Mouse (Mus musculus) CH12.LX (cell line): Measurements from ENCODE around the gene Rnf5.
A peak's percentile ranks its signal among the peaks of the same experiment; 100 is the strongest.

Experiments used
- CTCF ChIP-seq, 2 experiments: IDR thresholded peaks in 1 of 2; conservative IDR thresholded peaks in 1 of 2; 2 replicates each; pipeline ENCODE4 v1.5.1; 2011 to 2012; ENCODE audit warnings: low read depth in 2 of 2, low read length in 2 of 2, improper control_type of control experiment in 1 of 2, inconsistent platforms in 1 of 2, mild to moderate bottlenecking in 1 of 2, moderate library complexity in 1 of 2
- E2F4 ChIP-seq: IDR thresholded peaks from 2 replicates; pipeline ENCODE4 v1.6.1; 2011; ENCODE audit warnings: low read depth, low read length, improper control_type of control experiment; ENCODE audit not compliant: insufficient replicate concordance
- KAT2A ChIP-seq: IDR thresholded peaks from 2 replicates; pipeline ENCODE4 v1.6.1; 2012; ENCODE audit warnings: low read length, improper control_type of control experiment, inconsistent platforms; ENCODE audit not compliant: insufficient replicate concordance
- NELFE ChIP-seq: IDR thresholded peaks from 2 replicates; pipeline ENCODE4 v1.6.1; 2011; ENCODE audit warnings: low read depth, low read length, improper control_type of control experiment
- NRF1 ChIP-seq: IDR thresholded peaks from 2 replicates; pipeline ENCODE4 v1.6.1; 2014; ENCODE audit warnings: low read depth, mild to moderate bottlenecking, inconsistent platforms, low read length, improper control_type of control experiment, moderate library complexity
- POLR2A ChIP-seq: IDR thresholded peaks from 2 replicates; pipeline ENCODE4 v1.6.1; 2011; ENCODE audit warnings: low read depth, mild to moderate bottlenecking, improper control_type of control experiment, low read length
- TCF12 ChIP-seq: IDR thresholded peaks from 2 replicates; pipeline ENCODE4 v1.6.1; 2014; ENCODE audit warnings: low read depth, mild to moderate bottlenecking, inconsistent platforms, low read length, improper control_type of control experiment
- ZKSCAN1 ChIP-seq: IDR thresholded peaks from 2 replicates; pipeline ENCODE4 v1.6.1; 2012; ENCODE audit warnings: low read depth, inconsistent platforms, low read length, improper control_type of control experiment, borderline replicate concordance
- ZMIZ1 ChIP-seq: IDR thresholded peaks from 2 replicates; pipeline ENCODE4 v1.6.1; 2012; ENCODE audit warnings: low read depth, mild to moderate bottlenecking, inconsistent platforms, low read length, improper control_type of control experiment

DNA sequence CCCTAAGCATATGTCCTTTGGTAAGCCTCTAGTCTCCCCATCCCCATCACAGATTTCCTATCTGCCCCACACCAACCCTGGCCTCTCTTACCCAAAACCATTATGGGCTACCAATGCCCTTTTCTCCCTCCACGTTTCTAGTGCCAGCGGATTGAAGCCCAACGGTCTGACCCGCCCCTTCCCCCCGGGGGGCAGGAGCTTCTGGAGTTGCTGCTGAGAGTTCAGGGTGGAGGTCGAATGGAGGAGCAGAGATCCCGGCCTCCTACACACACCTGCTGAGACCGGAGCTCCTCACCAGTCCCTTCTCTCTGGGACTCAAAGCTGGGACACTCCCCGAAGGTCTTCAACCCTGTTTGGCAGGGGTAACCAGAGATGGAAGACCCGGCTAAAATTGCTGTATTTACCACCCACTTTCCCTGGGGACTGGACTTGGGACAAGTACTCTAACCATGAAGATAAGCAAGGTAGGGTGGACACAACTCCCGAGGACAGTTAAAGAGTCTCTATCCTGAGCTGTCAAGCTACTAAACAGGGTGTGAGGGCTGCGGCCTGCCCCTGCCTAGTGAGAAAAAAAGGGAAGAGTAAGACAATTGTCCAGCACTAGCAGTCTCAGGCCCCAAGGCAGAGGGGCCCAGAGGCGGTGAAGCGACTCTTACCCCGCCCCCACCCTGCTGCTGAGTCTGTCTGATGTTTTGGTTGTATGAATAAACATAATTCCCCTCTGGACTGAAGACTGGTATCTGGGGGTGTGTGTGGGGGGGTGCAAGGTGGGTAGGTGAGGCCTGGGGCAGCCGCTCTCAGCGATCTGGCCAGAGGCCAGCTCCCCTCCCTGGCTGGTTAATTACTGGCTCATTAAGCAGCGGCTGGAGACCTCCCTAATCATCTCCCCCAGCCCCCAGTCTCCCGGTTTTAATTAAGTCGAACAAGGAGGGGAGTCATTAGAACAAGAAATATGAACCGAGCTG lies 12.2 kb downstream of the Rnf5 start, which contains the start of gene Pbx2:
- no peak for TF ChIP-seq CTCF (conservative IDR thresholded peaks at IDR 0.05 in 1 of 2, IDR thresholded peaks at IDR 0.05 in 1 of 2; ENCODE audit: low read depth in 2 of 2, low read length in 2 of 2)
- no peak for TF ChIP-seq NRF1
- 0 out of 2 replicates have a peak, but pooled peaks have one; percentile 4 for TF ChIP-seq ZMIZ1
- TF ChIP-seq POLR2A = no peak; the same call in 1 of the 2 replicates
- no peak for TF ChIP-seq TCF12
- TF ChIP-seq E2F4 = no peak
- no peak for TF ChIP-seq NELFE
- TF ChIP-seq KAT2A = no peak
- TF ChIP-seq ZKSCAN1 = no peak
